Mouse (Mus musculus) liver, embryonic 16.5 days (tissue): ENCODE results near the gene Rcbtb2. TPM values are rescaled to one million over a fixed set of nuclear protein-coding genes. Genes with fewer than 3 reads are reported as not detected.
A peak's percentile ranks its signal among the peaks of the same experiment; 100 is the strongest.
"Not testable (repeated sequence)": the region's sequence is repeated elsewhere in the genome, so short reads cannot be mapped to it uniquely, and the experiment has no call there.

Source experiments
- ATAC-seq: fragments of 200-750 bp; cut with Nextera tagmentation; 2 replicates; pipeline ENCODE4 v1.8.0; 2017; ENCODE audit warnings: low read depth, mild to moderate bottlenecking, moderate number of reproducible peaks, moderate library complexity
- H3K27ac ChIP-seq: fragments of 300-500 bp; sonication (generic); 2 replicates; pipeline ENCODE4 v1.5.1; 2014; ENCODE audit warnings: mild to moderate bottlenecking, low read length
- H3K27me3 ChIP-seq: fragments of 300-500 bp; sonication (generic); 2 replicates; pipeline ENCODE4 v1.6.1; 2014; ENCODE audit warnings: low read depth, low read length, mixed read lengths; ENCODE audit not compliant: control insufficient read depth, insufficient read depth
- H3K36me3 ChIP-seq: fragments of 300-500 bp; sonication (generic); 2 replicates; pipeline ENCODE4 v1.6.1; 2014; ENCODE audit warnings: mild to moderate bottlenecking; ENCODE audit not compliant: control insufficient read depth, insufficient read depth
- H3K4me1 ChIP-seq: fragments of 300-500 bp; sonication (generic); 2 replicates; pipeline ENCODE4 v1.6.1; 2014; ENCODE audit warnings: low read depth, low read length, mixed read lengths; ENCODE audit not compliant: control insufficient read depth
- H3K4me2 ChIP-seq: fragments of 300-500 bp; sonication (generic); 2 replicates; pipeline ENCODE4 v1.6.1; 2014; ENCODE audit warnings: low read depth, low read length, mixed read lengths
- H3K4me3 ChIP-seq: fragments of 300-500 bp; sonication (generic); 2 replicates; pipeline ENCODE4 v1.5.1; 2014; ENCODE audit warnings: low read depth, mild to moderate bottlenecking, low read length
- H3K9ac ChIP-seq: fragments of 300-500 bp; sonication (generic); 2 replicates; pipeline ENCODE4 v1.6.1; 2014; ENCODE audit warnings: low read depth, low read length
- H3K9me3 ChIP-seq: fragments of 300-500 bp; sonication (generic); replicated peaks from 2 replicates; pipeline ENCODE4 v1.6.1; 2016; ENCODE audit warnings: low read length; ENCODE audit not compliant: control insufficient read depth
- WGBS: fragments of 180-500 bp; shearing (Covaris S2); extraction: QIAGEN DNeasy Blood & Tissue Kit; methylation state at CpG from one replicate; pipeline ENCODE4 v1.1.7; 2014; ENCODE audit not compliant: insufficient replicate concordance; 5-methylcytosine and 5-hydroxymethylcytosine counted together
- polyA plus RNA-seq: library from polyadenylated mRNA; unstranded; fragments of >200 nt; fragmentation: Nextera tagmentation; extraction: Ambion mirVana; gene quantifications from 2 replicates; pipeline ENCODE4 v1.2.1, GENCODE M21; 2015

Gene Rcbtb2
- polyA plus RNA-seq, 1 experiment from 2014 or later: 19.5 TPM

GRCm38 (mm10) chr14:73111091-73111490 is 11.7 kb upstream of the Rcbtb2 start:
- no peak for ATAC-seq
- Histone ChIP-seq H3K9ac (no peak overlapping the region), H3K4me3 (no peak overlapping the region), H3K36me3 (no peaks in the 10 kb centered on the region), H3K4me1 (no peaks in the 10 kb centered on the region; the same call in 1 of the 2 replicates), H3K27me3 (no peaks in the 10 kb centered on the region), H3K9me3 (no peaks in the 10 kb centered on the region), H3K27ac (no peak overlapping the region), H3K4me2 (no peak overlapping the region)
- WGBS: 68% methylated on average over 1 of the region's 1 CpGs

- H3K27ac ChIP-seq: no peak overlapping the region
- H3K27me3 ChIP-seq: no peaks in the 10 kb centered on the region
- H3K4me1 ChIP-seq: no peaks in the 10 kb centered on the region; the same call in 1 of the 2 replicates
- WGBS: 46% methylated on average over 12 of the region's 12 CpGs
- H3K9ac ChIP-seq: no peak overlapping the region
- H3K4me2 ChIP-seq: no peak overlapping the region
- H3K36me3 ChIP-seq: no peaks in the 10 kb centered on the region
- H3K4me3 ChIP-seq: no peak overlapping the region
- no peaks in the 10 kb centered on the region for H3K9me3 ChIP-seq
- ATAC-seq: no peak
These were observed 10.5 kb upstream of the Rcbtb2 start for GRCm38 (mm10) chr14:73112186-73112840.

- not testable (repeated sequence) for H3K36me3 ChIP-seq, H3K4me2 ChIP-seq, ATAC-seq, H3K27ac ChIP-seq, H3K4me1 ChIP-seq, H3K9me3 ChIP-seq, H3K4me3 ChIP-seq, H3K27me3 ChIP-seq, H3K9ac ChIP-seq
- 60% methylated on average over 3 of the region's 3 CpGs for WGBS
These were observed 7.9 kb upstream of the Rcbtb2 start for GRCm38 (mm10) chr14:73114952-73115351.

GRCm38 (mm10) chr14:73116301-73116700 is 6.5 kb upstream of the Rcbtb2 start:
- Histone ChIP-seq H3K4me3 (no peak overlapping the region), H3K27ac (no peak overlapping the region), H3K27me3 (no peaks in the 10 kb centered on the region), H3K9me3 (no peaks in the 10 kb centered on the region), H3K36me3 (no peaks in the 10 kb centered on the region), H3K4me2 (no peak overlapping the region), H3K4me1 (peaks cover 4% of the 10 kb centered on the region; the same call in 1 of the 2 replicates), H3K9ac (no peak overlapping the region)
- 41% methylated on average over 2 of the region's 2 CpGs for WGBS
- ATAC-seq: no peak

GRCm38 (mm10) chr14:73116938-73117337 is 5.9 kb upstream of the Rcbtb2 start:
- Histone ChIP-seq H3K4me3 (peak overlapping the region; percentile 30; the same call in 1 of the 2 replicates), H3K36me3 (no peaks in the 10 kb centered on the region), H3K9me3 (no peaks in the 10 kb centered on the region), H3K4me2 (peak overlapping the region; percentile 28; the same call in 1 of the 2 replicates), H3K27ac (peak overlapping the region; percentile 14; the same call in 1 of the 2 replicates), H3K9ac (no peak overlapping the region), H3K4me1 (peaks cover 4% of the 10 kb centered on the region; the same call in 1 of the 2 replicates), H3K27me3 (no peaks in the 10 kb centered on the region)
- 16% methylated on average over 9 of the region's 9 CpGs for WGBS
- no peak for ATAC-seq

- no peaks in the 10 kb centered on the region for H3K27me3 ChIP-seq
These were observed 5.1 kb upstream of the Rcbtb2 start for GRCm38 (mm10) chr14:73117411-73118392.

GRCm38 (mm10) chr14:73118482-73119347 is 4.1 kb upstream of the Rcbtb2 start:
- no peak overlapping the region for H3K9ac ChIP-seq
- 52% methylated on average over 14 of the region's 14 CpGs for WGBS
- no peak overlapping the region for H3K4me3 ChIP-seq
- H3K27me3 ChIP-seq: no peaks in the 10 kb centered on the region
- no peaks in the 10 kb centered on the region for H3K36me3 ChIP-seq
- no peaks in the 10 kb centered on the region for H3K9me3 ChIP-seq
- no peak overlapping the region for H3K4me2 ChIP-seq
- H3K4me1 ChIP-seq: peaks cover 7% of the 10 kb centered on the region
- no peak for ATAC-seq
- H3K27ac ChIP-seq: peak overlapping the region; percentile 38; the same call in 1 of the 2 replicates

More at GRCm38 (mm10) chr14:73117411-73118392, 5.1 kb upstream of the Rcbtb2 start:
- no peak overlapping the region for H3K27ac ChIP-seq
- no peaks in the 10 kb centered on the region for H3K36me3 ChIP-seq
- peaks cover 4% of the 10 kb centered on the region; the same call in 1 of the 2 replicates for H3K4me1 ChIP-seq
- 55% methylated on average over 7 of the region's 7 CpGs for WGBS
- H3K4me2 ChIP-seq: 0 out of 2 replicates have a peak overlapping the region, but pooled peaks have one; percentile 28
- ATAC-seq: no peak
- H3K9me3 ChIP-seq: no peaks in the 10 kb centered on the region
- no peak overlapping the region for H3K4me3 ChIP-seq
- H3K9ac ChIP-seq: no peak overlapping the region

- Histone ChIP-seq H3K9ac (no peak overlapping the region), H3K36me3 (no peaks in the 10 kb centered on the region), H3K27me3 (no peaks in the 10 kb centered on the region), H3K9me3 (no peaks in the 10 kb centered on the region), H3K4me1 (peaks cover 7% of the 10 kb centered on the region), H3K4me2 (no peak overlapping the region), H3K4me3 (no peak overlapping the region), H3K27ac (peak overlapping the region; percentile 38)
- ATAC-seq: no peak
- WGBS: 34% methylated on average over 6 of the region's 6 CpGs
These were observed 3.4 kb upstream of the Rcbtb2 start for GRCm38 (mm10) chr14:73119459-73119858.
